Mouse (Mus musculus) testis, adult 2 months (tissue): ENCODE measurements at regions not wholly inside any gene's neighbourhood (a gene's known extent, or its start where the extent isn't known, plus 50 kb on each side); places are given as distances from the start of the nearest gene placed in this dataset.

Experiments used
- CTCF ChIP-seq: fragments of 200-500 bp; IDR thresholded peaks from 2 replicates; pipeline ENCODE4 v1.5.1; 2012; ENCODE audit warnings: low read depth, mild to moderate bottlenecking, inconsistent platforms, low read length, moderate library complexity; ENCODE audit not compliant: control insufficient read depth, insufficient read depth, insufficient replicate concordance
- POLR2A ChIP-seq: fragments of 200-500 bp; IDR thresholded peaks from 2 replicates; pipeline ENCODE4 v1.6.1; 2012; ENCODE audit warnings: low read depth, mild to moderate bottlenecking, inconsistent platforms, low read length, moderate library complexity; ENCODE audit not compliant: control insufficient read depth

- no peak for TF ChIP-seq CTCF
- no peak for TF ChIP-seq POLR2A
Observed at GRCm38 (mm10) chr19:44659316-44659715, 96.5 kb upstream of the Pax2 start.
